Mouse (Mus musculus) c-Kit-positive CD71-negative TER-119-negative erythroid progenitor cells, embryonic 14.5 days (primary cell): ENCODE measurements around the gene Nxpe3.
A peak's percentile ranks its signal among the peaks of the same experiment; 100 is the strongest.
"Not testable (repeated sequence)": the region's sequence is repeated elsewhere in the genome, so short reads cannot be mapped to it uniquely, and the experiment has no call there.

Source experiments
- DNase-seq: peaks from one replicate; pipeline ENCODE4 v3.0.0-alpha.2; 2013; ENCODE audit warnings: low read depth

The Nxpe3 gene

DNA sequence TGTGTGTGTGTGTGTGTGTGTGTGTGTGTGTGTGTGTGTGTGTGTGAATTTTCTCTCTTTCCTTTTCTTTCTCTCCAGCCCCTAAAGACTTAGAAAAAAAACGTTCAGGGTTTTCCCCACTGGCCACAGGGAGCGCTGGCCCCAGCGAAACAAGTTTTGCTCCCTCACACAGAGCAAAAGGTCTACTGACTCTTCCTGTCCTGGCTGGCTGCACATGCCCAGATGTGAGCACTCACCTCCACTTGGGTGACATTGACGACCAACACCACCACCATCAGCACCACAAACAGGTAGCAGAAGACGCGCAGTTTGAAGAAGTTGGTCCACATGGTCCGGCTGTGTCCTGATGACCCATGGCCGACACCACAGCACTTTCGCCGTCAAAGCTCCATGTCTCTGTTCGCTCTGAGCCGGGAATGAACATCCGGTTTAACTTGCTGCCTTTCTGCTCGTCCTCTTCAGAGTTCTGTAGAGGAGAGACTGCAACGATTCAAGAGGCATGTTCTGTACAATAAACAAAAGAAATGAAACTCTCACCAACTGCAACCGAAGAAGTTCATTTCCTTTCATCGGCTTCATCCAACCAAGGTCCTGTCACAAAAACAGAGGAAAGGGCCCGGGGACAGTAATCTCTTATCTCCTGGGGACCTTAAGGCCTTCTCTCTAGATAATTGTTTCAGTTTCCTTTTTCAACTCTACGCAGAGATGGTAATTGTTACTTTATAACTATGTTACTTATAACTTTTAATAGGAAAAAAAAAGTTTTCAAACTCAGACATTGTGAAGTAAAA lies 4.5 kb downstream of the Nxpe3 start:
- DNase-seq, result no peak

DNA sequence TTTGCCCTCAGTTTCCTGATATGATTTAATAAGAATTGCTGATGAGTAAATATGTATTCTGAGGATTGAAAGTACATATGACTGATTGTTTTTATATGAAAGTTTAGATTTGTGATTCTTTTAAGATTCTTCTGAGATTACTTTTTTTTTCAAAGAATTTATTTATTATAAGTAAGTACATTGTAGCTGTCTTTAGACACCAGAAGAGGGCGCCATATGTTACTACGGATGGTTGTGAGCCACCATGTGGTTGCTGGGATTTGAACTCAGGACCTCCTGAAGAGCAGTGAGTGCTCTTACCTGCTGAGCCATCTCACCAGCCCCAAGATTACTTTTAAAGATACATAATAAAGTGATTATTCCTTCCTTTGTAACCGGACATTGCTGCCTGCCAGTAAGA lies 5.6 kb downstream of the Nxpe3 start:
- DNase-seq, result no peak

DNA sequence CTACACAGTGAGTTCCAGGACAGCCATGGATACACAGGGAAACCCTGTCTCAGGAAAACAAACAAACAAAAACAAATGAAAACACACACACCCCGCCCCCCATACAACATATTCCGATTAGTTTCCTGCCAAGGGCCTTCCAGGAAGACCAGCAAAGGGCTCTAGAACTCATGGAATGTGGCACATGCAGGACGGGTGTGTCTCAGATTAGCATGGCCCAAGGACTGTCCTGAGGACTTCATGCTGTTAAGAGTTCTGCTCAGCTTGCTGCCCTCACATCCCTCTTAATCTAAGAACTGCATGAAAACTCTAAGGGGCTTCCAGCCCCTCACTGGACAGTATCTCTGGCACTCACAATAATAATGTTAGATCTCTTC lies 6.5 kb downstream of the Nxpe3 start:
- DNase-seq, result no peak

DNA sequence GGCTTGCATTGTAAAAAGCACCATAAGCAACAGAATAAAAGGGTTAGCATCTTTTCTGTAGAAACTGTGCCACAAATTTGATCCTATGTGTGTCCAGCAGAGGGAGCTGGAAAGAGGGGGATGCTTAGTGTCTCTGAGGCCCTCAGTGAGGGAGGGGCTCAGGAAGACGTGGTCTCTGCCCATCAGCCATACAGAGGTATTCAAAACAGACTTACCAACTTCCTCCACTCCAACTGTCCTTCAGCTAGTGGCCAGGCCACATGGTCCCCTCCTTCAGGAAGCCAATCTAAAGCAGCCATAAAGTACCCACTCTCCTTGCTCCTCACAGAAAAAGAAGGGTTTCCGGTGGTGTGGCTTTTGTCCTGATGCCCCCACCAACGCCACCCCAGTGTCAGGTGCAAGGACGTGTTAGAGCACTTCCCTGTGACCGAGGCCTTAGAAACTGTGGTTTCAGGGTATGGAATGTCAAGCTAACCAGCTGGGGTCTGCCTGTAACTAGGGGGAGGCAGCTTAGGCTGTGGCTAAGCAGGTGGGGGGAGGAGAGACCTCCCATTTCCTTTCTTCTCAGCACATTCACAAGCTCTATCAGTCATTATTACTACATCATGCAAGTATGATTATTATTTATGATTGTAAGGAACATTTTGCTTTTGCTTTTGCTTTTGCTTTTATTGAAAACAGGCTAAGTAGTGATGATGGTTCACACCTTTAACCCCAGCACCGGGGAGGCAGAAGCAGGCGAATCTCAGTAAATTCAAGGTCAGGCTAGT lies 7.1 kb downstream of the Nxpe3 start:
- DNase-seq, result peak; percentile 40

DNA sequence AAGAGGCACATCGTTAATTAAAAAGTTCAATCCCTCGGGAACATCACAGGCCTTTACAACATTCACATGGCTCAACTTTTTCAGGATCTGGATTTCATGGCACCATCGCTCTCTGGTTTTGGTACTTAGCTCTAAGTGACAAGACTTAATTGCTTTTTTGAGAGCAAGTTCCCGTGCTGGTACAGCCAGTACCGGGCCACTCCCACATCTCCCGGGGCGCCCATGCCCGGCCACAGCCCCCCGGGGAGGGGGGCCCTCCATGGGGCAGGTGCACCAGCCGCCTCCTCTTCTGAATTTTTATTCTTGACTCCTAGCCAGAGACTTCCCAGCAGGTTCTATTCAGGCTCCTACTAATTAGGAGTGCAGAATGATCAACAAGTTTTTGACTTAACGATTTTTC lies 10.8 kb downstream of the Nxpe3 start:
- DNase-seq, result no peak

DNA sequence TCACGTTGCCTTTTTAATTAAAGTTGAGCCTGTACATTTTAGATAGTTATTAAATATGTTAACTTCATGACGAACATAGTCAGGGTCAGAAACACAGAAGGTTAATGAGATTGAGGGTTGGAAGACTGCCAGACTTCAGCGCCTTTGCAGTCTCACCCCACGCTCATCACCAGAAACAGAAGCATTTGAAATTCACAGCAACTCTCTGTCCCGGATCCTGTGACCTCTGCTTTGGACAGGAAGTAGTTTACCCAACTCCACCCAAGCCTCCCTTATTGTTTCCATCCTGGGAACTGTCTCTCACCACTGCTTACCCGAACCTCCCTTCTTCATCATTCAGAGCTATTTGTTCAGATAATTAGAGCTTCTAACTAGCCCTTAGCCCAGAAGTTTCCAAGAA lies 19.1 kb downstream of the Nxpe3 start:
- DNase-seq, result no peak

DNA sequence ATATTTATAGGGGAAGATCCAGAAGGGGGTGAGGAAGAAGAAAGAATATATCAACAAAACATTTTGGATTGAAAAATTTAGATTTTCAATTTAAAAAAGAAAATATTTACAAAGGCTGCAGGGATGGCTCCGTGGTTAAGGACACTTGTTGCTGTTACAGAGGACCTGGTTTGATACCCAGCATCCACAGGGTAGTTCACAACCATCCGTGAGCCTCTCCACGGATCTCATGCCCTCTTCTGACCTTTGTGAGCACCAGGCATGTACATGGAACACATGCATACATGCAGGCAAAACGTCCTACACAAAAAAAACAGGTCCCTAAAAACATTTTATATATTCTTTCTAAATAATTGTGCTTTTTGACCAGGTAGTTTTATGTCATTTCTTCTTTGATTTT lies 31.3 kb downstream of the Nxpe3 start:
- no peak for DNase-seq

DNA sequence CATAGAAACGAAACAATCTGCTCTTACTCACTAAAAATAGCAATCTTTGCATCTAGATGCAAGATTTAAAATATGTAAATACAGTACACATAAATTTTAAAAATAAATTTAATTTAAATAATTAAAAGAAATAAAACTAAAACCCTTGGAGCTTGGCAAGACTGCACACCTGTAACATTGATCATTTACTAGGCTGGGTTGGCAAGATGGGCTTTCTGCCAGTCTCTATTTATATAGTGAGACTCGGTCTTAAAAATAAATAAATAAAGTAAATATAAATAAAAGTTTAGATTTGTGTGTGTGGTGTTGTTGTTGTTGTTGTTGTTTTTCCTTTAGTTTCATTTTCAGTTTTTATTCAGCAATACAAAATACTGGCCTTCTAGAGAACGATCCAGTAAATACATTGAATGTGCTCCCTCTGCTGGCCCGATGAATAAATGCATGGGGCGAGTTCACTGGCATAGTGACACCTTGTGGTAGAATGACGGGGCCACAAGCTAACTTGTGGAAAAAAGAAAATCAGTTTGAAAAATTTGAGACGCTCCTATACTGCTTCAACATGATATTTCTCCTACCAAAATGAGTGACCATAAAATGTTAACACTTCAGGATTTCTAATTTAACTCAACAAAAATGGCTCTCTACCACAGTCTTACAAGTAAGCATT lies 31.8 kb downstream of the Nxpe3 start:
- DNase-seq, result peak; percentile 62

DNA sequence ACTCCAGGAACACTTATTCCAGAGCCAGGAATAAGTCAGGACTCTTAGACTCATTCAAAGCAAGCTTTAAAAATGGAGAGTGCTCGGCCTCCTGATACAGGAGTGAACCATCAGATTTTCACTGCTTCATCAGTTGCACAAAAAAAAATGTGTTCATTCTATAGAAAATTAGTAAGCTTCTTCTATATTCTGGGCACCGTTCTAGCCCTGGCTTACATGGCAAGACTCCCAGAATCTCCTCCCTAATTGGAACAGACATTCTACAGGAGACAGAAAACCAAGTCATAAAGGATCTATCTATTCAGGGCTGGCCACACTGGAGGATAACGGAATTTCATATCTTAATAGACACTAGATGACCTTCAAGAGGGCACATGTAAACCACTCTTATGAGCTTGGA lies 34.0 kb downstream of the Nxpe3 start:
- DNase-seq, result no peak

DNA sequence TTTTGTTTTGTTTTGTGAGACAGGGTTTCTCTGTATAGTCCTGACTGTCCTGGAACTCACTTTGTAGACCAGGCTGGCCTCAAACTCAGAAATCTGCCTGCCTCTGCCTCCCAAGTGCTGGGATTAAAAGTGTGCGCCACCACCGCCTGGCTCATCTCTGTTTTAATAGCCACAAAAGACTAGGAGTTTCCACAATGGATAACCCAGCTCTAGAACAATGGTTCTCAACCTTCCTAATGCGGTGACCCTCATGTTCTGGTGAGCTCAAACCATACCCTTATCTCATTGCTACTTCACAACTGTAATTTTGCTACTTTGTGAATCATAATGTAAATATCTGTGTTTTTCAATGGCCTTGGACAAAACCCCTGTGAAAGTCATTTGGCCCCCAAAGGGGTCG lies 35.7 kb downstream of the Nxpe3 start:
- not testable (repeated sequence) for DNase-seq

DNA sequence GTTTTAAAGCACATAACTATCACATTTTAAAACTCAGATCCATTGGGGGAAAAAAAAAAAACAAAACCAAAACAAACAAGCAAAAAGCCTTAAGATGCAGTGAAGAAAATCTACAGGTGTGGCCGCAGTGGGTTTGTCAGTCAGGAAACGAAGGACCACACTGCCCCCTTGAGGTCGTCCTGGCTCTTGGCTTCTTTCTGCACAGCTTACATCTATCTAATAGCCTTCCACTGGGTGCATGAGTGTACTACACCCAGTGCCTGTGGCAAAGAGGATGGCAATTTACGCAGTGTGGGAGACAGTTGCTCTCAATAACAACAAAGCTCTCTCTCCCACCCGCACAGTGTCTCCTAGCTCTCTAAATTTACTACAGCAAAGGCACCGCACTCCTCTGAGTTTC lies 36.6 kb downstream of the Nxpe3 start:
- peak; percentile 42 for DNase-seq

DNA sequence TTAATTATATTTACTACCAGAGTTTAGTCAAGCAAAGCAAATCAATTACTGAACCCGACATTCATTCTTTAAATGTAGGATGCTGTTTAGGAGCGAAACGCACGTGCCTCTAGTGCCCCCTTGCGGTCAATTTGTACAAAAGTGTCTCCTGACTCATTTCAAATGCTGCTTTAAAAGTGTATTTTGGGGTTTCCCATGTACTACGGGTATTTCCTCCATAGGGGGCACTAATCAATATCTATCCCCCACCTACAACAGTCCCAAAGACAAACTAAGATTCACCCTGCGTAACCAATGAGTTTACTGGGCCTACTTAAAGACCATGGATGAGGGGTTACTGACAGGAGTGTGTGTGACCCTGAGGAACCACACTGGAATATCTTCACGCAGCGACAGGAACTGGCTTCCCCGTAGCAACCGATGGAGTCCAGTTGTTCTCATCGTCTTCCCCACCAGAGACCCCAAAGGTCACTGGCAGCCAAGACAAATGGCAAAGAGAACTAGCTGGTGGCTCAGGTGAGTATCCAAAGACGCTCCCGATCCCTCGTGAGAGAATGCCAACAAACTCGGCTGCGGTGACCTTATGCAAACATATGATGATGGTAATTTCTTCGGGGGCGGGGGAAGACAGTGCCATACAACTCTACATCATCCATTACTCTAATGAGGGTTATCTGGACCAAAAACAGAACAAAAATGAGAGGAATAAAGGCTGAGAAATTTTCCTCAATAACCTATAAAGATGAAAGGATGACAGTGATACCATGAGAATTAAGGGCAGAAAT lies 42.0 kb downstream of the Nxpe3 start:
- peak; percentile 76 for DNase-seq

DNA sequence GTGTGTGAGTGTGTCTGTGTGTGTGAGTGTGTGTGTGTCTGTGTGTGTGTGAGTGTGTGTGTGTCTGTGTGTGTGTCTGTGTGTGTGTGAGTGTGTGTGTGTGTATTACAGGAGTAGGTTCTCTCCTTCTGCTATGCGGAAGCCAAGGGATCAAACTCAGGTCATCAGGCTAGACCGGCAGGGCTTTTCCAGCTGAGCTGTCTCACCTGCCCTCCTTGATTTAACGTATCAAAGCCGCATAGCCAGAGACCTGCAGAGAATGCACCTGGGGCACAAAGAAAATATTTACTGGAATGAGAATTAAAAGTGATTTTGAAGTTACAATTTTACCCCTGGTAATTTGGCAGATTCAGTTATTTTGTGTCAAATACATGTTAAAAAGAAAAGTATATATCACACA lies 42.6 kb downstream of the Nxpe3 start:
- no peak for DNase-seq

DNA sequence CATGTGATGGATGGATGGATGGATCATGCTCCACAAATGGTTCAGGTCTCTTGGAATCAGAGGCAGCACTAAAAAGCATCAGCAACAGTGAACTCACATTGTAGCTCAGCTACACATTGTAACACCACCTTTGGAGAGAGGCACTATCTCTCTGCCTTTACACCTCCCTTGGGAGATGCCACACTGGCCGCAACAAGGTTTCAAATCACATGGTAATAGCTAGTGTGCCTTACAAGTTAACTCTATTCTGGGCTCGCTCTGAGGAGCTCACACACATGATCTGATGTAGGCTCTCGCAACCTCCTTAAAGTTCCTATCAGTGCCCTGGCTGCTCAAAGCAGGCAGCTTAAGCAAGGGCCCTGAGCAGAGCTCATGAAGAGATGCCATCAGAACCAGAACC lies 44.6 kb downstream of the Nxpe3 start:
- DNase-seq, result no peak

DNA sequence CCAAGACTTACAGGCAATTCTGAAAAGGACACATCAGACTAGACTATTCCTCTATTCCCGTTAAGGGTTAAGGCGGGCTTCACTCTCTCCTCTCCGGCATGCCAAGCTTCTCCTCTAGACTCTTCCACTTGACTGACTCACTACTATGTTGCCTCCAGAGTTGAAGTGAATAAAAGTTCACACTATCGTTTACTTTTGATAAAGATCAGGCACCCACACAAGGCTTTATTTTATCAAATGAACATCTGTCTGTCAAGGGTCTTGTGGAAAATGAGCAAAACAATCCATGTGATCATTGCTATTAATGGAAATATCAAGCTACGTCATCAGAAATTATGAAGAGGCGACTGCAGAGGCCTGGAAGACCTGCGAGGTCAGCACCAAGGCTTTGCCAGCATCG lies 47.4 kb downstream of the Nxpe3 start:
- DNase-seq, result no peak

DNA sequence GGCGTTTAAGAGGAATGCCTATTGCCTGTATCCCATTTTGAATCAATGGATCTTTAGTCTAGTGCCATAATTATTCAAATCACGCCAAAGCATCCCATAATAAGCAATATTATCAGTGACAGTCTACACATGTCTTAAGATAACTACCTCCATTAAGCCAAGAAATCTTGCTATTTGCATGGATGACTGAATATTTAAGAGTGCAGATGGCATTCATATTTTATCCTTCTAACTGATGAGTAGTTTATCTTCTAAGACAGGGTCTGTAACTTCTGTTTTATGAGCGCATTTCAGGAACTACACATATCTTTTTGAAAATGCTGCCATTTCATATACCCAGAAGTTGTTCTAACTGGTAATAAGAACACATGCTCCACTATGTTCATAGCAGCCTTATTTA lies 50.2 kb downstream of the Nxpe3 start:
- DNase-seq, result no peak

DNA sequence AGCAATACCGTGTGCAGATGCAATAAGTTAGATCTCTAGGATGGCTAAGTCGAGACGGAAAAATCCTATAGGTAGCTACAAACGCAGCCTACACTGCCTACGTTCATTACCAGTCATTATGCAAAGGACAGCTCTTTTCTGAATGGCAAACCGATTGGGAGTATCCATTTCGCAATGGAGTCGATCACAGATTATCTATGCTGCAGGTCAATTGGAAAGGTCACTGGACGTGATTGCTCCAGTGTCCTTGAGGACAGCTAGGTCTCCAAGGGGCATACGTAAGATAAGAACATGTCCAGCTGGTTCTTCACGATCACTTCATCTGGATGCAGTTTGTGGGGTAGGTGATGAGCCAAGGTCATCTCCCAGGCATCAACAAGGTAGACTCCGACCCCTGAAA lies 51.2 kb downstream of the Nxpe3 start:
- DNase-seq, result no peak

DNA sequence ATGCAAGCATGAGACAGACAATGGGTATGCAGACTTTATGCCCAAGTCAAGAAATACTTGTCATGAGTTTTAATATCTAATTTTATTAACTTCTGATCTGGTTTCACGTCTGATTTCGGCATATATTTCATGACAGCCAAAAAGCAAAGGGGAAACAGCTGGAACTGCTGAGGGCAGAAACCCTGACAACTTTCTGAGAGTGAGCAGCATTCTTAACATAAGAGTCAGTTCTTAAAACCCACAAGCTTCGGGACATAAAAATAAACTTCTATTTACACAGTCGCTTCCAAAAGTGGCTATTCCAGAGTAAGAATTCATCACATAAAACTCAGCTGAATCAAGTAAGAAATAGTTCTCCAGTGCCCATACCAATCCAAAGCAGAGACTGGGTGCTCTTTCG lies 52.0 kb downstream of the Nxpe3 start:
- no peak for DNase-seq

DNA sequence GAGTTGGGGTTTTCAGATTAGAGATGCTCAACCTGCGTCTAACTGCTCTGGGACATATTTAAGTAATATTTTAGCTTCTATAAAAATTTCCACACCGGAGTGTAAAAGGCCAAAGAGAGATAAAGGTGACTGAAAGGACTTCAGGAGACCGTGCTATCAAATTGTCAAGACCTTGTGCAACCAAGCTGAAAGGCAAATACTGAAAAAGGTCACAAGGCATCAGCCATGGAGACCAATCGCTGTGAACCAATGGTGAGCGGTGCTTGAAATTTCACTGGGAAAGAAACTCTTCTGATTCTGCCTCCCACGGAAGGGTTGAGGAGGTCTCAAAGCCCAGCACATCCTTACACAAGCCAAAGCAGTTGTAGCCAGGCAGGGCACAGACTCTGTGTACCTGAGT lies 53.6 kb downstream of the Nxpe3 start:
- no peak for DNase-seq

DNA sequence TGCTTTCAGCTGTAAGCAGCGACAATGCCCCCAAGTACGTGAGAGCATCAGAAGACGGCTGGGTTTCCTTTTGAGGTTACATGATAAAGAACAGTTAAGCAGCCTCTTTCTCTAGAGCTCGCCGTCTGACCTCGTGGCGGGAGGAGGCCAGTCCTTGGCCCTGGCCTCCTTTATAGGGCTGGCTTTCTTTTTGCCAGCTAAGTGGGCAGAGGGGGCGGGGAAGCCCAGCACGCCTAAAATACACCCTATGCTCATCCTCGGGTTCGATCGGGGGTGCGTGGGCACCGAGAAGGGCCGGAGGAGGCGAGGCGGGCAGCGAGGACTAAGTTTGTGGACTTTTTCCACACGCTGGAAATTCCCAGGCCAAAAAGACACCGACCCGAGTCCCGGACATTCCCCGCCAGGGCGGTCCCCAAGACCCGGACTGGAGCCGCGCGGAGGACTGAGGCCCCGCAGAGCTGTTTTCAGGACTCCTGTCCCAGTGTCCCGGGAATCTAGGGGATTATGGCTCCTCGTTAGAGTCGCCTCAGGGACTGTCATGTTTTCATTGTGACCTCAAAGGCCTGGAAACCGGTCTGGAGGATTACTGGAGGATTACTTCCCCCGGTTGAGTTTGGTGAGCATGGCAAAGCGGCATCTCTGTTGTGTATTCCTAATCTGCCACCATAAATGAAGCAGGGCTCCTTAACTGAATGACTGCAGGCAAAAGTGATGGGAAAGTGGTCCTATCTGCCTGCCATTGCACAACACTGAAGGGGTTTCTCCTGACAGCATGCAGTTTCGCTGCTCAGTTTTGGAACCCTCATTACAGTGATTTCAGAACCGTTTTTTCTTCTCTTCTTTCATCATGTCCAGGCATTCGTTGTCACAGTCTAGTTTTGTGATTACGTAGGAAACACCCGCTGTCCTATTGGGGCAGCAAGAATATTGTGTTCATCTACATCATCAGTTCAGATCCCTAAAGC lies 56.3 kb downstream of the Nxpe3 start, which contains the start of gene Nfkbiz:
Gene Nfkbiz, minus strand, starts transcription at position 390 of the 965 bp plus-strand sequence.
- DNase-seq, result peak; percentile 58

DNA sequence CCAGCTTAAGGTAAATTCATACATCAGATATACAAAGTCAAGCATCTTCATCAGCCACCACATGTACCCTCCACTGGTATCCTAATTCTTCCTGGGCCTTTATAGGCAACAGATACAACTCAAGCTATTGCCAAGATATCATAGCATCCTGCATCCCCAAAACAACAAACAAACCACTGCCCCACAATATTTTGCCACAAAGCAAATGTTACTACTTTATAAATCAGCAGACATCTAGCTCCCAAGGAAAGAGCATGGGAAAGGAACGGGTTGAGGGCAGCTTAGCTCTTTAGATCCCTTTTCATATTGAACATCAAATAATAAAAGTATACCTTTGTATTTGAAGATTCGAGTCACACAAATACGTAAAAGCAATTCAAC lies 57.0 kb downstream of the Nxpe3 start:
- no peak for DNase-seq
